Mouse (Mus musculus) midbrain, postnatal 0 days (tissue): Measurements from ENCODE around the gene Rnase2b. TPM values are rescaled to one million over a fixed set of nuclear protein-coding genes. Genes with fewer than 3 reads are reported as not detected.
"Not testable (repeated sequence)": the region's sequence is repeated elsewhere in the genome, so short reads cannot be mapped to it uniquely, and the experiment has no call there.

ENCODE experiments used
- ATAC-seq: fragments of 200-750 bp; cut with Nextera tagmentation; 2 replicates; pipeline ENCODE4 v1.8.0; 2017; ENCODE audit warnings: moderate number of reproducible peaks, mild to moderate bottlenecking, moderate TSS enrichment, moderate library complexity; ENCODE audit not compliant: low FRiP score
- DNase-seq: peaks from one replicate; pipeline ENCODE4 v3.0.0-alpha.2; 2015; ENCODE audit warnings: low spot score
- H3K27ac ChIP-seq: fragments of 300-500 bp; sonication (generic); 2 replicates; pipeline ENCODE4 v1.5.1; 2014; ENCODE audit warnings: low read depth, mild to moderate bottlenecking, low read length, mixed read lengths
- H3K27me3 ChIP-seq: fragments of 300-500 bp; sonication (generic); 2 replicates; pipeline ENCODE4 v1.6.1; 2014; ENCODE audit warnings: low read length, control low read depth, mixed read lengths; ENCODE audit not compliant: insufficient read depth
- H3K36me3 ChIP-seq: fragments of 300-500 bp; sonication (generic); 2 replicates; pipeline ENCODE4 v1.6.1; 2014; ENCODE audit warnings: low read length, control low read depth, mixed read lengths; ENCODE audit not compliant: insufficient read depth
- H3K4me1 ChIP-seq: fragments of 300-500 bp; sonication (generic); 2 replicates; pipeline ENCODE4 v1.6.1; 2014; ENCODE audit warnings: mild to moderate bottlenecking, control low read depth, antibody characterized with exemption, low read length, mixed read lengths; ENCODE audit not compliant: insufficient read depth
- H3K4me2 ChIP-seq: fragments of 300-500 bp; sonication (generic); 2 replicates; pipeline ENCODE4 v1.6.1; 2014; ENCODE audit warnings: low read depth, mild to moderate bottlenecking, low read length, mixed read lengths; ENCODE audit not compliant: poor library complexity, severe bottlenecking
- H3K4me3 ChIP-seq: fragments of 300-500 bp; sonication (generic); 2 replicates; pipeline ENCODE4 v1.5.1; 2014; ENCODE audit warnings: low read depth, mild to moderate bottlenecking, low read length, moderate library complexity
- H3K9ac ChIP-seq: fragments of 300-500 bp; sonication (generic); replicated peaks from 2 replicates; pipeline ENCODE4 v1.6.1; 2014; ENCODE audit warnings: mild to moderate bottlenecking, low read length, moderate library complexity, mixed read lengths; ENCODE audit not compliant: poor library complexity, severe bottlenecking
- H3K9me3 ChIP-seq: fragments of 300-500 bp; sonication (generic); 2 replicates; pipeline ENCODE4 v1.6.1; 2016; ENCODE audit warnings: low read length, control low read depth
- CTCF ChIP-seq: IDR thresholded peaks from 2 replicates; pipeline ENCODE4 v1.5.1; 2016; ENCODE audit warnings: antibody characterized with exemption, mild to moderate bottlenecking
- WGBS: fragments of 180-500 bp; shearing (Covaris S2); extraction: QIAGEN DNeasy Blood & Tissue Kit; methylation state at CpG from one replicate; pipeline ENCODE4 v1.1.7; 2014; 5-methylcytosine and 5-hydroxymethylcytosine counted together
- polyA plus RNA-seq: library from polyadenylated mRNA; unstranded; fragments of >200 nt; fragmentation: Nextera tagmentation; extraction: Ambion mirVana; gene quantifications from 2 replicates; pipeline ENCODE4 v1.2.1, GENCODE M21; 2015
- total RNA-seq: library from RNA; depleted of rRNA; stranded (reverse); fragments of >200 nt; gene quantifications from 2 replicates; pipeline ENCODE4 v1.2.3, GENCODE M21; 2014

The Rnase2b gene
- total and polyA plus RNA-seq, 2 experiments from 2014 or later: not detected

DNA sequence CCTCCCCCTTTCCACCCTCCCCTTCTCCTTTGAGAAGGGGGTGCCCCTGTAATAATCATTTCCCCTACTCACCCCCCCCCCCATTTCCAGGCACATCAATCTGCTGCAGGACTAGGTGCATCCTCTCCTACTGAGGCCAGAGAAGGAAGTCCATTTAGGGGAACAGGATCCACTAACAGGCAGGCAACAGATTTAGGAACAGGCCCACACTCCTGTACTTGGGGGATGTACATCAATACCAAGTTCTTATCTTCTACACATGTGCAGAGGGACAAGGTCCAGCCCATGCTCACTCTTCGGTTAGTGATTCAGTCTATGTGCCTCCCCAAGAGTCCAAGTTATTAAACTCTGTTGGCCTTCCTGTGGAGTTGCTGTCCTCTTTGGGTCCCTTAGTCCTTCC, 5.0 kb upstream of the Rnase2b start:
- DNase-seq (no peak), ATAC-seq (no peak)
- 81% methylated on average over 1 of the region's 1 CpGs for WGBS
- no peaks in the 10 kb centered on the region for H3K4me1 ChIP-seq
- no peak for TF ChIP-seq CTCF
- no peak overlapping the region for H3K27ac ChIP-seq
- H3K4me2 ChIP-seq: no peak overlapping the region
- no peaks in the 10 kb centered on the region for H3K27me3 ChIP-seq
- H3K36me3 ChIP-seq: no peaks in the 10 kb centered on the region
- H3K9me3 ChIP-seq: no peaks in the 10 kb centered on the region
- H3K4me3 ChIP-seq: no peak overlapping the region
- no peak overlapping the region for H3K9ac ChIP-seq

GRCm38 (mm10) chr14:51163323-51163722, 1.3 kb downstream of the Rnase2b start:
- not testable (repeated sequence) for DNase-seq, H3K36me3 ChIP-seq, H3K9me3 ChIP-seq, H3K27ac ChIP-seq, H3K27me3 ChIP-seq, ATAC-seq, H3K4me1 ChIP-seq, H3K4me3 ChIP-seq, H3K9ac ChIP-seq, H3K4me2 ChIP-seq
- 90% methylated on average over 6 of the region's 6 CpGs for WGBS

GRCm38 (mm10) chr14:51165435-51165834, 3.4 kb downstream of the Rnase2b start:
- H3K9ac ChIP-seq: no peak overlapping the region
- ATAC-seq (no peak), DNase-seq (no peak)
- no peak for TF ChIP-seq CTCF
- no peaks in the 10 kb centered on the region for H3K4me1 ChIP-seq
- H3K27ac ChIP-seq: no peak overlapping the region
- H3K27me3 ChIP-seq: no peaks in the 10 kb centered on the region
- no peak overlapping the region for H3K4me2 ChIP-seq
- no peak overlapping the region for H3K4me3 ChIP-seq
- H3K9me3 ChIP-seq: no peaks in the 10 kb centered on the region
- H3K36me3 ChIP-seq: no peaks in the 10 kb centered on the region
- 96% methylated on average over 1 of the region's 1 CpGs for WGBS

DNA sequence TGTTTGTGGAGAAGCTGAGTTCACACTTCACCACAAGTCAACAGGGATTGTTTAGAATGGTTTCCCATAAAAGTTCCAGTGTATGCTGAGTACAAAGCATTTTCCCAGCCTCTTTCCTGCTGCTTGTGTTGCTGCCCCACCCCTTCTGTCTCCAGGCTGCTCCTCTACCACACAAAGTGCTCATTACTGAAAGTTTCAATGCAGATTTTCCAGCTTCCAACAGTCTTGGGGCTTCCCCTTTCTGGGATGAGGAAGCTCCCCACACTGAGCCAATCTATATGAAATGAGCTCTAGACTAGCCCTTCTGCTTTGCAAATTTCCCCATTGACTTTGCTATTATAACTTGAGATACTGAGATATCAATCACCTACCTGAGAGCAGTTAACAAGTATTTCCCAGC, 4.0 kb downstream of the Rnase2b start:
- ATAC-seq: no peak

GRCm38 (mm10) chr14:51172095-51172865, 10.2 kb downstream of the Rnase2b start:
- H3K36me3 ChIP-seq, ATAC-seq, H3K27me3 ChIP-seq, H3K4me2 ChIP-seq, H3K9me3 ChIP-seq, H3K4me1 ChIP-seq, H3K4me3 ChIP-seq, H3K9ac ChIP-seq, H3K27ac ChIP-seq: not testable (repeated sequence)
- peak; percentile 70 for TF ChIP-seq CTCF
- DNase-seq: peak; percentile 37
- WGBS: 37% methylated on average over 9 of the region's 9 CpGs

More for the DNA sequence above, 4.0 kb downstream of the Rnase2b start:
- H3K27me3 ChIP-seq: no peaks in the 10 kb centered on the region
- H3K36me3 ChIP-seq: no peaks in the 10 kb centered on the region
- no peak overlapping the region for H3K9ac ChIP-seq
- DNase-seq: no peak
- no peak overlapping the region for H3K4me2 ChIP-seq
- no peaks in the 10 kb centered on the region for H3K4me1 ChIP-seq
- no peak for TF ChIP-seq CTCF
- no peak overlapping the region for H3K27ac ChIP-seq
- H3K9me3 ChIP-seq: no peaks in the 10 kb centered on the region
- no peak overlapping the region for H3K4me3 ChIP-seq

DNA sequence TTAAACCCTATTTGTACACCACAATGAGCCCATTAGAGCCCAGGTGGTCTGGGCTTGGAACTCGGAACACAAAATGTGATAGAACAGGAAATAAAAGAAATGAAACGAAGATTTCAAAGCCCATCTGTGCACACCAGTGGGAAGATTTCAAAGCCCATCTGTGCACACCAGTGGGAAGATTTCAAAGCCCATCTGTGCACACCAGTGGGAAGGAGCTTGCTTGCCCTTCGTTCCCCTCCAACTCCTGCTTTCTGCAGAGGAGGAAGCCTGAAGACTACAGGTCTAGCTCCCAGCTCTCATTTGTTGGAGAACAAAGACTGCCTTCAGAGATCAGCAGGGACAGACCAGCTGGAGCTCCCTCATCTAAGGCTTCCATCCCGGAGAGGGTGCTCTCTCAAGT, 10.9 kb downstream of the Rnase2b start:
- H3K4me1 ChIP-seq, H3K27ac ChIP-seq, H3K27me3 ChIP-seq, DNase-seq, ATAC-seq, H3K4me3 ChIP-seq, H3K36me3 ChIP-seq, H3K4me2 ChIP-seq, H3K9ac ChIP-seq, H3K9me3 ChIP-seq: not testable (repeated sequence)
- WGBS: 34% methylated on average over 4 of the region's 4 CpGs
